Mouse (Mus musculus) liver, embryonic 18 days (tissue): ENCODE measurements around the gene Kndc1. TPM values are rescaled to one million over a fixed set of nuclear protein-coding genes. Genes with fewer than 3 reads are reported as not detected.

Source experiments
- polyA plus RNA-seq: library from polyadenylated mRNA; depleted of rRNA; stranded (reverse); fragments of >200 nt; gene quantifications from 2 replicates; pipeline ENCODE4 v1.2.3, GENCODE M21; 2012; rRNA removed

Kndc1 gene
- polyA plus RNA-seq, result 0.01 TPM in 1 of 2 replicates, not detected in the other

GRCm38 (mm10) chr7:139894655-139895557 is at the start of gene Kndc1:
Gene Kndc1 (plus strand): TSS chr7:139894696.

GRCm38 (mm10) chr7:139943674-139944281 is 49.3 kb downstream of the Kndc1 start, which contains the start of gene Utf1:
Gene Utf1 (plus strand): TSS chr7:139943789.

DNA sequence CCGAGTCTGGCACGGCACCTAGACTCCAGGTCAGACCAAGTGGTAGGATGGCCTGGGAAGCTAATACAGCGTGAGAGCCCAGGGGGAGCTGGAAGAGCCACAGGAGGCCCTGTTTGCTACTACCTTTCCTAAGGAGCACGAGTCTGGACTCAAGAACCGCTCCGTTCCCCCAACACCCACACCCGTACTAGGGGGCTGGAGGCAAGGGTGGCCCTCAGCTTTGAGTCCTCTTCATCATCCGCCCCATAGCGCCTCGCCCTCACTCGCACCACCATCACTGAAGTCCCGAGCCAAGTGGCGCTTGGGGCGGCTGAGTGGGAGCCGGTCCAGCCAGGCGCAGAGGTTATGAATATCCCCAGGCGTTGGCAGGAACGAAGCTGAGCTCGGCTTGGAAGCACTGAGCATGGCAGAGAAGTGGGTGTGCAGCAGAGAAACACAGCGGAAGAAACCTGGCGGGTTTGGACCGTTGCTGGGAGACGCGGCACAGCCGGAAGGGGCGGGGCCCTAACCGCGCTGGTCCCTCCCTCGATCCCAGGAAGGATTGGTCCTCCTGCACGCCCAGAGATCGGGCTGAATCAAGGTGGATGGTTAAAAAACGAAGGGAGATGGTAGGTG is 83.9 kb downstream of the Kndc1 start, which contains the start of gene 6430531B16Rik:
Gene 6430531B16Rik, minus strand, starts transcription at position 478 of the 615 bp plus-strand sequence.

Other genes starting within 250 kb of the Kndc1 start
- 0.01 TPM in 1 of 2 replicates, not detected in the other for gene Cfap46, start 210.9 kb upstream of the Kndc1 start, polyA plus RNA-seq
- gene Adgra1, start 60.5 kb upstream of the Kndc1 start, polyA plus RNA-seq, result 0.01 TPM in 1 of 2 replicates, not detected in the other
- not detected in 2 replicates for gene Utf1, start 49.1 kb downstream of the Kndc1 start, polyA plus RNA-seq
- gene 6430531B16Rik, start 84.1 kb downstream of the Kndc1 start, polyA plus RNA-seq, result 0.02 and 0.03 TPM in 2 replicates
- gene Adam8, start 97.9 kb downstream of the Kndc1 start, polyA plus RNA-seq, result 4.0 and 5.6 TPM in 2 replicates
- 23.0 and 29.2 TPM in 2 replicates for gene Zfp511, start 141.7 kb downstream of the Kndc1 start, polyA plus RNA-seq
- gene Tubgcp2, start 142.0 kb downstream of the Kndc1 start, polyA plus RNA-seq, result 12.7 and 13.4 TPM in 2 replicates
- not detected in 2 replicates for gene Msx3, start 154.4 kb downstream of the Kndc1 start, polyA plus RNA-seq
- 0.10 and 0.16 TPM in 2 replicates for gene Caly, start 187.9 kb downstream of the Kndc1 start, polyA plus RNA-seq
- 0.13 and 2.6 TPM in 2 replicates for gene Prap1, start 198.7 kb downstream of the Kndc1 start, polyA plus RNA-seq
- 41.2 and 46.1 TPM in 2 replicates for gene Fuom, start 207.7 kb downstream of the Kndc1 start, polyA plus RNA-seq
- gene Paox, start 221.1 kb downstream of the Kndc1 start, polyA plus RNA-seq, result 23.8 and 27.8 TPM in 2 replicates
- 112 and 123 TPM in 2 replicates for gene Echs1, start 221.8 kb downstream of the Kndc1 start, polyA plus RNA-seq
- gene Mtg1, start 242.9 kb downstream of the Kndc1 start, polyA plus RNA-seq, result 15.7 and 16.2 TPM in 2 replicates